Mouse (Mus musculus) large intestine, adult 2 months (tissue): ENCODE data around the gene Rptn. TPM values are rescaled to one million over a fixed set of nuclear protein-coding genes. Genes with fewer than 3 reads are reported as not detected.
"Not testable (repeated sequence)": the region's sequence is repeated elsewhere in the genome, so short reads cannot be mapped to it uniquely, and the experiment has no call there.

Experiments used
- DNase-seq: peaks from one replicate; pipeline ENCODE4 v3.0.0-alpha.2; 2012; ENCODE audit warnings: low read depth, low spot score
- WGBS: fragments of 180-500 bp; shearing (Covaris S2); methylation state at CpG from one replicate; pipeline ENCODE4 v1.1.7; 2018; 5-methylcytosine and 5-hydroxymethylcytosine counted together
- polyA plus RNA-seq: library from polyadenylated mRNA; depleted of rRNA; stranded (reverse); fragments of >200 nt; gene quantifications from 2 replicates; pipeline ENCODE4 v1.2.3, GENCODE M21; 2012; rRNA removed

Rptn gene
- polyA plus RNA-seq, result 0.04 TPM in 1 of 2 replicates, not detected in the other

GRCm38 (mm10) chr3:93393366-93393765 is at the start of gene Rptn:
Gene Rptn (plus strand): TSS chr3:93393699.
- DNase-seq, result no peak
- 26% methylated on average over 2 of the region's 2 CpGs for WGBS

DNA sequence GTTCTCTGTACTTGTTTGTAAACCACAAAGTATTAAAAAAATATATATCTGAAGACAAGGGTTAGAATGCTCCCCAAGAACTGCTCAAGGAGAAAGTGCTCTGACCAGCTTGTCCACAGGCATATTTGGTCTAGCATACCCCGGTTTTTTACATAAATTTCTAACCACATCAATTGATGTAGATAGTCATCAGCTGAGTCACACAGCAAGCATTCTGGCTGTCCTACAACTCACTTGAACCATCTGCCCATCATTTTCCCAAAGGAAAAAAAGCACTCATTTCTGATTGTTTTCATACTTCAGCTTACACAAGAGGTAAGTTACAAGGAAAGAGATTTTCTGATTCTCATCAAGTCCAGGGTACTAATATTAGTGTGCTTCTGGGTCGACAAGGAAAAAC is 46.6 kb upstream of the Rptn start:
- DNase-seq, result no peak
- 60% methylated on average over 2 of the region's 2 CpGs for WGBS

DNA sequence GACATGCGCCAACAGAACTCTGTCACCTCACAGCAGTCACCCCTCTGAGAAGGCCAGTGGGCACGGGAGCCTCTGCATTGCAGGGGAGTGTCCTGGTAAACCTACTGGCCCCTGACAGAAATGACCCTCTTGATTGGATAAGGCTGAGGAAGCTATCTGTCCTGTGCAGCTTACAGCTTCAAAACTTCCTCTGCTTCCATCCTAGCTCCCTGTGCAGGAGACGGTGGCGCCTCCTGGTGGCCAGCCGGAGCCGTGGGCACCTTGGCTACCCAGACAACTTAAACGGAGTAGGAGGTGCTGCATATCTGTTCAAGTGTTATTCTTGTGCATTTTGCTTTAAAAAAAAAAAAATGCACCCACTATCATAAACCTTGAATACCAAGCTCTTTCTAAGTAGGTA is 33.5 kb upstream of the Rptn start:
- no peak for DNase-seq
- WGBS, result 16% methylated on average over 7 of the region's 7 CpGs

- peak; percentile 28 for DNase-seq
- WGBS, result 15% methylated on average over 10 of the region's 10 CpGs
Measured at GRCm38 (mm10) chr3:93361933-93362574, 31.4 kb upstream of the Rptn start.

DNA sequence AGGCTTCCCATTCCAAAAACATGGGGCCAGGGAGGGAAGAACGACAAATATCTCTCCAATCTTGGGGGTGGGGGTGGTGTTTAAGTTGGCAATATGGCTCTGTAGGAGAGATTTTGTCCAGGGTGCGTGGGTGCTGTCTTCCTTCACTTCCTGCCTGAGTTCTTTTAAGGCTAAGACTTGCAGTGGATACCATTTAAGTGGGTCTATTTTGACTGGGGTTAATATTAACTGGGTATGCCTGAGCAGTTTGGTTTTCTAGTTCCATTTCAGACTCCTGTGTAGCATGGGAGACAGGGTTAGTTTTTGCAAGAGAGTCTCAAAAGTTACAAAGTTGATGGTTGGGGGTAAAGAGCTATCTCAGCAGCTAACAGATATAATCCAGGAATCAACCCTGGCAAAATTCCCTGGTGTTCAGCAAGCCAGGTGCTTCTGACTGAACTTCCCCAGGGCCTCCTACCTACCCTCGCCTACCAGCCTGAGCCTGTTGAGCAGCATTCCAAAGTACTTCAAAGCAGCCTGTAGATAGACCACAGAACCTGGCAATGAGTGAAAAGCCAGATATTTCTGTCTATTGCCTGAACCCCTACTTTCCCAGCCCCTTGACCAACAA is 26.4 kb upstream of the Rptn start:
- no peak for DNase-seq
- WGBS, result 42% methylated on average over 3 of the region's 3 CpGs

- 32% methylated on average over 1 of the region's 1 CpGs for WGBS
- no peak for DNase-seq
Measured at GRCm38 (mm10) chr3:93368171-93368570, 25.3 kb upstream of the Rptn start.

DNA sequence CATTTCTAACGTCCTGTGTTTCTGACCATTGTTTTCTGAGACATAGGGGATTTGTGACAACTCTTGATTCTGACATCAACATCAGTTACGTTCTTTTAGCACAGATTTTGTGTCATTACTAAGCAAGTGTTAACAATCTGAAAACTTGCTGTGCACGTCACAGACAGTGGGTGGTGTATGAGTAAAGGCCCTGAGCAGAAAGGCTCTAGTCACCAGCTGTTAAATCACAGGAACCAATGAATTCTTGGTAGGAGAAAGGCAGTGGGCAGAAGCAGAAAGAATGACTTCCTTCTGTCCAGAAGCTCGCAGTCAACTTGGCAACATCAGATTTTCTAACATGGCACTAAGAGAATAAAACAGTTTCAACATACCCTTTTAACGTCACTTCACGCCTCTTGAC is 20.1 kb upstream of the Rptn start:
- no peak for DNase-seq
- WGBS, result 77% methylated on average over 6 of the region's 6 CpGs

GRCm38 (mm10) chr3:93375196-93375595 is 18.3 kb upstream of the Rptn start:
- 56% methylated on average over 1 of the region's 1 CpGs for WGBS
- DNase-seq, result no peak

DNA sequence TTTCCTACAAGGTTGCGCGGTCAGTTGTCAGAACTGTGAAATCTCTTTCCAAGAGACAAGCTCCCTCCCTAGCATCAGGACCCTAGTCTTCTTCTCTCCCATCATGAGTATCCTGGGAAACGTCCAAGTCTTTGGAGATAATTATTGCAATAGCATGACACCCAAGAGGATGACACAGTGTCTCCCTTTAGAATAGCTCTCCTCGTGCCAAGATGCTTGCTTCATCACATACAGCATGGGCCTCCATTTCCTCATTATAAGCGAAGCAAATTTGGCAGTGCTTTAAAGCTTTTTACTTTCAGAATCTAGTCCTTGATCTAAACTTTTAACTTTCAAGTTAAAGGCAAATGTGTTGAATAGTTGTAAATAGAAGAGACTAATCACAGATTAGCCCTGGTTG is 17.9 kb upstream of the Rptn start:
- 79% methylated on average over 5 of the region's 5 CpGs for WGBS
- no peak for DNase-seq

- WGBS, result 77% methylated on average over 4 of the region's 4 CpGs
- DNase-seq, result no peak
Measured at GRCm38 (mm10) chr3:93378146-93378545, 15.4 kb upstream of the Rptn start.

DNA sequence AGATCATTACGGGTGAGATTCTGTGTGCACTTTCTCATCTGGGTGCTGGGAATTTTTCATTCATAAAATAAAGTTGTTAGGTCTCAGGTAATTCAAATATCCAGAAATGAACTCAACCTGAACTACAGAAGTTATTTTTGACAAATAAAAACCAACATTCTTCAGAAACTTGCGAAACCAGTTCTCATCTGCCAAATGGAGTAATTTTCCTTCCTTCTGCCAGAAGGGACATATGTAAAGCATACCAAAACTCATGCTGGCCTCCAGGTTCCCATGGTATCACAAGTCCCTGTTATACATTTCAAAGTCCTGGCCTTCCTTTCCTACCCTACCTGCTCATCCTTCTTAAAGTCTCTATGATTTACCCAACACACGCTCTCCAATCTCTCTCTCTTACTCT is 10.4 kb downstream of the Rptn start:
- no peak for DNase-seq
- 88% methylated on average over 3 of the region's 3 CpGs for WGBS

- no peak for DNase-seq
- WGBS, result 23% methylated on average over 5 of the region's 5 CpGs
Measured at GRCm38 (mm10) chr3:93406992-93407391, 13.5 kb downstream of the Rptn start.

DNA sequence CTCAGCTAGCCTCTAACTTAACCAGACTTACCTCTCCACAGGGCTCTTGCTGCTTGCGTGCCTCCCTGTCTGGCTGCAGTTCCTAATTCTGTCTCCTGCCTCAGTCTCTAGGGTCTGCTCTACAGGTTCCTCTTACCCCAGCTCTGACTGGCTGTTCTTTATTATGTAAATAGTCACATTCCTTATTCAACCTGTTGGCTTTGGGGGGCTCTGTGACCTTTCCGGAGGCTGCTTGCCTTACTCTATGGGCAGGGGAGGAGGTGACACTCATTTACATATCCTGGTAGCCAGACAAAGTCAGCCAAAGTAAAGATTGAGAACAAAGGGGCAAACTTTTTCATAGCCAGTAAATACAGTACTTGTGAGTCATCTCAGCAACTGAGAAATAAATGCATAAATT is 18.4 kb downstream of the Rptn start:
- DNase-seq, result no peak
- WGBS, result 29% methylated on average over 2 of the region's 2 CpGs

DNA sequence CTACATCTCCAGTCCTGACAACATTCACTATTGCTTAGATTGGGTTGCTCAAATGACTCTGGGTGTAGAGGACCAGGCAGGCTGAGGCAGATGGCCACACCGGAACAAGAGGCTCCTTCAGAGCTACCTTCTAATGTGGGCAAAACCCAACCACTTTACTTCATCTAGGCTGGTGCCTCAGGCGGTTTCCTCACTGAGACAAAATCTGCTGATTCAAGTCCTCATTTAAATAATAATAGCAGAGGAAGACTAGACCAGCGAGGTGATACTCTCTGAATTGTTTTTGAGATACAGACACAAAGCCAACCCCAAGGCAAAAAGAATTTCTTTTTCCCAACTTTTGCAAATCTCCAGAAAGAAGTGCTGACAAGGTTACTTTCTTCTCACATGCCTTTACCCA is 38.2 kb downstream of the Rptn start:
- DNase-seq, result no peak
- WGBS, result 67% methylated on average over 3 of the region's 3 CpGs

DNA sequence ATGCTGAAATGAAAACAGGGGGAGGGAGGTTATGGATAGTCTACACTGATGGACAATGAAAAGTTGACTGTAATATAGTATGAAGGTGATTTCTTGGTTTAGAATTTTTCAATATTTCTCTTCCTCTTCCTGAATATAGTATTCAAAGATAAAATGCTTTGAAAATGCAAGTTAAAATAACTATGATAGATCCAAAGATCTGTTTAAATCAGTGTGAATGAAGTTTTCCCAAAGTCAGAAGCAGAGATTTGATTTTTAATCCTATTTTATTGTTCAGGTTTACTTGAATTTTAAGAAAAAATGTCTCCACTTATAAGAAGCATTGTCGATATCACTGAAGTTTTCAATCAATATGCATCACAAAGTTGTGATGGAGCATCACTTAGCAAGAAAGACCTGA is 48.5 kb downstream of the Rptn start, which contains the start of gene Tchh:
Gene Tchh, plus strand, starts transcription at position 301 of the 400 bp plus-strand sequence.
- WGBS, result 97% methylated on average over 1 of the region's 1 CpGs
- DNase-seq, result no peak

DNA sequence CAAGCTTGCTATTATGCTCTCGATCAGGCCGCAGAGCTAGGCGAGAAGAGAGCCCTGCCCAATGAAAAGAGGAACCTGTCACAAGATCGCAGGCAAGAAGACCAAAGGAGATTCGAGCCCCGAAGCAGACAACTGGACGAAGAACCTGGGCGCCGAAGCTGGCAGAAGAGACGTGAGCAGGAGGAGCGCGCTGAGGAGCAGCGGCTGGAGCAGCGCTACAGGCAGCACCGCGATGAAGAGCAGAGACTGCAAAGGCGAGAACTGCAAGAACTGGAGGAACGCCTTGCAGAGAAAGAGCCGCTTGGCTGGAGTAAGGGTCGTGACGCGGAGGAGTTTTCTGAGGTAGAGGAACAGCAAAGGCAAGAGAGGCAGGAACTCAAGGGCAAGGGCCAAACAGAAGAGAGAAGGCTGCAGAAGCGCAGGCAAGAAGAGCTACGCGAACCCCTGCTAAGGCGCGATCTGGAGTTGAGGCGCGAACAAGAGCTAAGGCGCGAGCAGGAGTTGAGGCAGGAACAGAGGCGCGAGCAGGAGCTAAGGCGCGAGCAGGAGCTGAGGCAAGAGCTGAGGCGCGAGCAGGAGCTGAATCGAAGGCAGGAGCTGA is 50.1 kb downstream of the Rptn start:
- DNase-seq, result no peak
- 1% methylated on average over 38 of the region's 38 CpGs for WGBS

DNA sequence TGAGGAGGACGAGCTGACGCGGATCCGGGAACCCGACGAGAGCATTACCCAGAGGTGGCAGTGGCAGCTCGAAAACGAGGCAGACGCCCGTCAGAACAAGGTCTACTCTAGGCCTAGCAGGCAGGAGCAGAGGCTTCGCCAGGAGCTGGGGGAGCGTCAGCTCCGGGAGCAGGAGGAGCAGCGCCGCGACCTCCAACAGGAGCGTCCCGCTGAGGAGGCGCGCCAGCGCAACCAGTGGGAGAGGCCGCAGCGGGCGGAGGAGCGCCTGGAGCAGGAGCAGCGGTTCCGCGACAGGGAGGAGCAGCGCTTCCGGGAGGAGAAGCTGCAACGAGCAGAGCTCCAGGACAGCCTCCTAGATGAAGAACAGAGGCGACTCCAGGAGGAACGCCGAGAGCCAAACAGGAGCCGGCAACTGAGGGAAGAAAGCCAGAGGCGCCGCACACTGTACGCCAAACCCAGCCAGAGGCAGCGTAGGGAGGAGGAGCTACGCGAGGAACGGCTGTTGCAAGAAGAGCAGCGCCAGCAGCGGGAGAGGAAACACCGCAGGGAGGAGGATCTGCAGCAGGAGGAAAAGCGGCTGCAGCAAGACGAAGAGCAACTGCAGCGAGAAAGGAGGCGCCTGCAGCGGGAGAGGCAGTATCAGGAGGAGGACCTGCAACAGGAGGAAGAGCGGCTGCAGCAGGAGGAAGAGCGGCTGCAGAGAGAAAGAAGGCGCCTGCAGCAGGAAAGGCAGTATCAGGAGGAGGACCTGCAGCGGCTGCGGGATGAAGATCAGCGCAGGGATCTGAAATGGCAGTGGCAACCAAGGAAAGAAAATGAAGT is 51.1 kb downstream of the Rptn start:
- peak; percentile 47 for DNase-seq
- under 1% methylated on average over 56 of the region's 56 CpGs for WGBS

DNA sequence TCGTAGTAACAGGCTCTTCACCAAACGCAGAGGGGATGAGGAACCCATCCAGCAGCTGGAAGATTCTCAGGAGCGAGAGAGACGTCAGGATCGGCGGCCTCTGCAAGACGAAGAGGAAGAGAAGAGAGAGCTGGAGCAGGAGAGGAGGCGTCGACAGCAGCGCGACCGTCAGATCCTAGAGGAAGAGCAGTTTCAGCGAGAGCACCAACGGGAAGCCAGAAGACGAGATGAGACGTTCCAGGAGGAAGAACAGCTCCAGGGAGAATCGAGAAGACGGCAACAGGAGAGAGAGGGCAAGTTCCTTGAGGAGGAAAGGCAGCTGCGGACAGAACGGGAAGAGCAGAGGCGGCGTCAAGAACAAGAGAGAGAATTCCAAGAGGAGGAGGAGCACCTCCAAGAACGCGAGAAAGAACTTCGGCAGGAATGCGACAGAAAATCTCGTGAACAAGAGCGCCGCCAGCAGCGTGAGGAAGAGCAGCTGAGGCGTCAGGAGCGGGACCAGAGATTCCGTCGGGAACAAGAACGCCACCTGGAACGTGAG is 51.7 kb downstream of the Rptn start:
- peak; percentile 14 for DNase-seq
- 1% methylated on average over 36 of the region's 36 CpGs for WGBS

DNA sequence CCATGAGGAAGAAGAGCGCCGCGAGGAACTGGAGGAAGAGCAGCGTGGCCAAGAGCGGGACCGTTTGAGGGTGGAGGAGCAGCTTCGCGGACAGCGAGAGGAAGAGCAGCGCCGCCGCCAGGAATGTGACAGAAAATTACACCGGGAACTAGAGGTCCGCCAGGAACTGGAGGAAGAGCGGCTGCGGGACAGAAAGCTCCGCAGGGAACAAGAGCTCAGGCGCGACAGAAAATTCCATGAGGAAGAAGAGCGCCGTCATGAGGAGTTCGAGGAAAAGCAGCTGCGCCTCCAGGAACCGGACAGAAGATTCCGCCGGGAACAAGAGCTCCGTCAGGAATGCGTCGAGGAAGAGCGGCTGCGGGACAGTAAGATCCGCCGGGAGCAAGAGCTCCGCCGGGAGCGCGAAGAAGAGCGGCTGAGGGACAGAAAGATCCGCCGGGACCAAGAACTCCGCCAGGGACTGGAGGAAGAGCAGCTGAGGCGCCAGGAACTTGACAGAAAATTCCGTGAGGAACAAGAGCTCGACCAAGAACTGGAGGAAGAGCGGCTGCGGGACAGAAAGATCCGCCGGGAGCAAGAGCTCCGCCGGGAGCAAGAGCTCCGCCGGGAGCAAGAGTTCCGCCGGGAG is 52.7 kb downstream of the Rptn start:
- no peak for DNase-seq
- WGBS, result 1% methylated on average over 54 of the region's 54 CpGs

DNA sequence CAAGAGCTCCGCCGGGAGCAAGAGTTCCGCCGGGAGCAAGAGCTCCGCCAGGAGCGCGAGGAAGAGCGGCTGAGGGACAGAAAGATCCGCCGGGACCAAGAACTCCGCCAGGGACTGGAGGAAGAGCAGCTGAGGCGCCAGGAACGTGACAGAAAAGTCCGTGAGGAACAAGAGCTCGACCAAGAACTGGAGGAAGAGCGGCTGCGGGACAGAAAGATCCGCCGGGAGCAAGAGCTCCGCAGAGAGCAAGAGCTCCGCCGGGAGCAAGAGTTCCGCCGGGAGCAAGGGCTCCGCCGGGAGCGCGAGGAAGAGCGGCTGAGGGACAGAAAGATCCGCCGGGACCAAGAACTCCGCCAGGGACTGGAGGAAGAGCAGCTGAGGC is 53.2 kb downstream of the Rptn start:
- not testable (repeated sequence) for DNase-seq
- WGBS, result 1% methylated on average over 32 of the region's 32 CpGs
